Mouse (Mus musculus) heart, embryonic 16.5 days (tissue): ENCODE results near the gene Itga1. TPM values are rescaled to one million over a fixed set of nuclear protein-coding genes. Genes with fewer than 3 reads are reported as not detected.
A peak's percentile ranks its signal among the peaks of the same experiment; 100 is the strongest.

Source experiments
- ATAC-seq: fragments of 200-750 bp; cut with Nextera tagmentation; replicated peaks from 2 replicates; pipeline ENCODE4 v1.8.0; 2017; ENCODE audit warnings: moderate number of reproducible peaks; ENCODE audit not compliant: insufficient read depth, low FRiP score; ENCODE audit errors: extremely low read depth
- H3K27ac ChIP-seq: fragments of 300-500 bp; sonication (generic); 2 replicates; pipeline ENCODE4 v1.5.1; 2014; ENCODE audit warnings: mild to moderate bottlenecking, low read length, control low read depth, moderate library complexity
- H3K27me3 ChIP-seq: fragments of 300-500 bp; sonication (generic); 2 replicates; pipeline ENCODE4 v1.6.1; 2014; ENCODE audit warnings: low read length, mixed read lengths; ENCODE audit not compliant: control insufficient read depth, insufficient read depth
- H3K36me3 ChIP-seq: fragments of 300-500 bp; sonication (generic); 2 replicates; pipeline ENCODE4 v1.6.1; 2014; ENCODE audit not compliant: control insufficient read depth, insufficient read depth
- H3K4me1 ChIP-seq: fragments of 300-500 bp; sonication (generic); 2 replicates; pipeline ENCODE4 v1.6.1; 2014; ENCODE audit warnings: low read length, mixed read lengths; ENCODE audit not compliant: control insufficient read depth, insufficient read depth
- H3K4me2 ChIP-seq: fragments of 300-500 bp; sonication (generic); 2 replicates; pipeline ENCODE4 v1.6.1; 2014; ENCODE audit warnings: low read depth, mild to moderate bottlenecking, control low read depth, low read length
- H3K4me3 ChIP-seq: fragments of 300-500 bp; sonication (generic); 2 replicates; pipeline ENCODE4 v1.5.1; 2014; ENCODE audit warnings: mild to moderate bottlenecking, control low read depth, low read length
- H3K9ac ChIP-seq: fragments of 300-500 bp; sonication (generic); 2 replicates; pipeline ENCODE4 v1.6.1; 2014; ENCODE audit warnings: low read length, control low read depth
- H3K9me3 ChIP-seq: fragments of 300-500 bp; sonication (generic); replicated peaks from 2 replicates; pipeline ENCODE4 v1.6.1; 2016; ENCODE audit warnings: low read length; ENCODE audit not compliant: control insufficient read depth
- WGBS: fragments of 180-500 bp; shearing (Covaris S2); extraction: QIAGEN DNeasy Blood & Tissue Kit; methylation state at CpG from one replicate; pipeline ENCODE4 v1.1.7; 2014; 5-methylcytosine and 5-hydroxymethylcytosine counted together
- polyA plus RNA-seq: library from polyadenylated mRNA; unstranded; fragments of >200 nt; fragmentation: Nextera tagmentation; extraction: Ambion mirVana; gene quantifications from 2 replicates; pipeline ENCODE4 v1.2.1, GENCODE M21; 2015

Itga1 gene
- polyA plus RNA-seq, 1 experiment from 2014 or later: 26.3 TPM

GRCm38 (mm10) chr13:115022117-115022787 lies 79.5 kb downstream of the Itga1 start:
- H3K9me3 ChIP-seq: no peaks in the 10 kb centered on the region
- H3K27ac ChIP-seq: peak overlapping the region; percentile 90
- H3K36me3 ChIP-seq: no peaks in the 10 kb centered on the region
- peaks cover 35% of the 10 kb centered on the region for H3K4me1 ChIP-seq
- no peaks in the 10 kb centered on the region for H3K27me3 ChIP-seq
- ATAC-seq: peak; percentile 83
- H3K9ac ChIP-seq: peak overlapping the region; percentile 36; the same call in 1 of the 2 replicates
- WGBS: 31% methylated on average over 6 of the region's 6 CpGs
- peak overlapping the region; percentile 14; the same call in 1 of the 2 replicates for H3K4me3 ChIP-seq
- peak overlapping the region; percentile 44 for H3K4me2 ChIP-seq

- peak; percentile 80 for ATAC-seq
- WGBS: 6% methylated on average over 10 of the region's 10 CpGs
- no peaks in the 10 kb centered on the region for H3K36me3 ChIP-seq
- peak overlapping the region; percentile 14; the same call in 1 of the 2 replicates for H3K4me3 ChIP-seq
- peak overlapping the region; percentile 36; the same call in 1 of the 2 replicates for H3K9ac ChIP-seq
- no peaks in the 10 kb centered on the region for H3K27me3 ChIP-seq
- no peaks in the 10 kb centered on the region for H3K9me3 ChIP-seq
- H3K4me1 ChIP-seq: peaks cover 35% of the 10 kb centered on the region
- H3K27ac ChIP-seq: peak overlapping the region; percentile 90
- peak overlapping the region; percentile 44 for H3K4me2 ChIP-seq
Measured at GRCm38 (mm10) chr13:115021411-115021810, 80.4 kb downstream of the Itga1 start.

- no peak for ATAC-seq
- Histone ChIP-seq H3K27ac (peak overlapping the region; percentile 90), H3K27me3 (no peaks in the 10 kb centered on the region), H3K9ac (no peak overlapping the region), H3K4me3 (no peak overlapping the region), H3K4me1 (peaks cover 35% of the 10 kb centered on the region), H3K4me2 (no peak overlapping the region), H3K36me3 (no peaks in the 10 kb centered on the region), H3K9me3 (no peaks in the 10 kb centered on the region)
- WGBS: 77% methylated on average over 4 of the region's 4 CpGs
Measured at GRCm38 (mm10) chr13:115020727-115021126, 81.0 kb downstream of the Itga1 start.

DNA sequence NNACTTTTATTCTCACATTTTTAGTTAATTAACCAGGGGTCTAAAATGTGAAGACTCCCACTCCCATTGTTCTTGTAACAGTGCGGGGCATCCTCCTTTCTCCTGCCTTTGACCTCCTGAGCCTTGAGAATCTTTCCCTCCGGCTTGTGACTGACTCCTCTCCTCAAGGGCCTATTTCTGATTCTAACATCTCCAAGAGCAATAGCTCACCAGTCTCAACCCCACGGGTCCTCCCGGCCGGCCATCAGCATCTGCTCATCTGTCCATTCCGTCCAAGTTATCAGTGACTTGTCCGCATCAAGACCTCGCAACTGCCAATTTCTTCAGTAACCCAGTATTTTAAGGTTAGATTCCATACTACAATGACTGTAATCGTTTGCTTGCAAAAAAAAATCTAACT lies 84.2 kb downstream of the Itga1 start:
- no peak for ATAC-seq
- Histone ChIP-seq H3K27ac (peak overlapping the region; percentile 69; the same call in 1 of the 2 replicates), H3K9ac (no peak overlapping the region), H3K4me2 (no peak overlapping the region), H3K4me1 (peaks cover 48% of the 10 kb centered on the region), H3K9me3 (no peaks in the 10 kb centered on the region), H3K36me3 (no peaks in the 10 kb centered on the region), H3K4me3 (no peak overlapping the region), H3K27me3 (no peaks in the 10 kb centered on the region)
- WGBS: 81% methylated on average over 9 of the region's 9 CpGs

GRCm38 (mm10) chr13:115011547-115011946 lies 90.2 kb downstream of the Itga1 start:
- Histone ChIP-seq H3K27ac (no peak overlapping the region), H3K9ac (no peak overlapping the region)
- WGBS: 37% methylated on average over 6 of the region's 6 CpGs

GRCm38 (mm10) chr13:115006213-115006835 lies 95.4 kb downstream of the Itga1 start:
- Histone ChIP-seq H3K4me3 (no peak overlapping the region), H3K4me1 (peaks cover 33% of the 10 kb centered on the region), H3K36me3 (peaks cover 4% of the 10 kb centered on the region), H3K27me3 (no peaks in the 10 kb centered on the region), H3K4me2 (no peak overlapping the region), H3K9ac (peak overlapping the region; percentile 30; the same call in 1 of the 2 replicates), H3K9me3 (no peaks in the 10 kb centered on the region), H3K27ac (peak overlapping the region; percentile 45; the same call in 1 of the 2 replicates)
- WGBS: 53% methylated on average over 9 of the region's 9 CpGs
- no peak for ATAC-seq

More at GRCm38 (mm10) chr13:115011547-115011946, 90.2 kb downstream of the Itga1 start:
- no peaks in the 10 kb centered on the region for H3K9me3 ChIP-seq
- H3K4me1 ChIP-seq: peaks cover 17% of the 10 kb centered on the region
- H3K27me3 ChIP-seq: no peaks in the 10 kb centered on the region
- no peak overlapping the region for H3K4me2 ChIP-seq
- peaks cover 5% of the 10 kb centered on the region for H3K36me3 ChIP-seq
- no peak overlapping the region for H3K4me3 ChIP-seq
- ATAC-seq: no peak

DNA sequence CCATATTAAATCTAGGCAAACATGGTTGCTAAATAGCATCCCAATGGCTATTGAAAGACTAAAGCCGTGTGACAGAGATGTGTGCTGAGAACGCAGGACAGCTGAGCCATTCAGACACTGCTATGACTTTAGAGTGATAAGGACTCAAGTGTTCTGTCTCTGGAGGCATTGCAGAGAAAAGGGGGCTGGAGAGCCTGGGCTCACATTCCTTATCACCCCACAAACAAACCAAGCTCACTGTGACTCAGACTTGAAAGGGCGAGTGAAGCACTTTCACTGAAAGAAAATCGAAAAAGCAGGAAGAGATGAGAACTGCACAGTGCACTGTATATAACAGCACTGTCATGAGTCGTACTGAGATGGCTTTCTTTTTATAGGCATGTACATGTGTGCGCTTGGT lies 96.4 kb downstream of the Itga1 start:
- ATAC-seq: no peak; the same call in 1 of the 2 replicates
- Histone ChIP-seq H3K27ac (peak overlapping the region; percentile 81), H3K9me3 (no peaks in the 10 kb centered on the region), H3K27me3 (no peaks in the 10 kb centered on the region), H3K4me1 (peaks cover 33% of the 10 kb centered on the region), H3K4me3 (no peak overlapping the region), H3K9ac (peak overlapping the region; percentile 38; the same call in 1 of the 2 replicates), H3K4me2 (peak overlapping the region; percentile 28; the same call in 1 of the 2 replicates), H3K36me3 (peaks cover 6% of the 10 kb centered on the region)
- 23% methylated on average over 6 of the region's 6 CpGs for WGBS

DNA sequence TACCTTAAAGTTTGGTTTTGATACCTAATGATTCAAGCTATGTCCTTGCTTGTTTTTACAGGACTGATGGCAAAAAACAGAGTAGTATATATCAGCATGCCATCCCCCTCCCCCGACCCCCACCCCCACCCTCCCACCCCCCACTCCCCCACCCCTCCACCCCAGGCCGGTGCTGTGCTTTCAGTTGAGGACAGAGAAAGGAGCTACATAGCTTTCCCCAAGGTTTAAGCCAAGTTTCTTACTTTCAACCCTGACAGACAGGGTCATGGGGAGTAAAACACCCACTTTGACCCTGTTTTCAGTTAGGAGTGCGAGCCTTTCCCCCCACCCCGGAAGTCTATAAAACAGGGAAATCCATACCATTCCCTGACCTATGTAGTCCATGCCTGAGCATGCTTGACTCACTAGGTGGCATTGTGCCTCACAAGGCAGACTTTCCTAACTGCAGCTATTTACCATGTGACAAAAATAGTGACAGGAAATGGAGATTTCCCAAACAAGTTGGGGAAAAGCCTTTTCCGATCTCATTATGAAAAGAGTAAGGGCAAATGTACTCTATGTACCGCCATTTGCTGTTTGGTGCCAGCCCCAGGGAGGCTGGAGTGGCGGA lies 98.2 kb downstream of the Itga1 start:
- WGBS: 28% methylated on average over 7 of the region's 7 CpGs
- Histone ChIP-seq H3K36me3 (peaks cover 15% of the 10 kb centered on the region), H3K9me3 (no peaks in the 10 kb centered on the region; the same call in 1 of the 2 replicates), H3K27me3 (no peaks in the 10 kb centered on the region), H3K9ac (no peak overlapping the region), H3K4me1 (peaks cover 33% of the 10 kb centered on the region), H3K27ac (peak overlapping the region; percentile 63), H3K4me2 (peak overlapping the region; percentile 36; the same call in 1 of the 2 replicates), H3K4me3 (no peak overlapping the region)
- 0 out of 2 replicates have a peak, but pooled peaks have one; percentile 46 for ATAC-seq
